Mouse (Mus musculus) heart, adult 2 months (tissue): ENCODE data around the gene Pax7.

Experiments
- CTCF ChIP-seq: fragments of 200-600 bp; IDR thresholded peaks from 2 replicates; pipeline ENCODE4 v1.8.1; 2022; ENCODE audit warnings: antibody characterized with exemption, mild to moderate bottlenecking, moderate library complexity
- EP300 ChIP-seq: fragments of 200-500 bp; IDR thresholded peaks from 2 replicates; pipeline ENCODE4 v1.6.1; 2011; ENCODE audit warnings: low read depth, low read length, control low read depth; ENCODE audit not compliant: insufficient read depth
- POLR2A ChIP-seq: fragments of 200-500 bp; IDR thresholded peaks from 2 replicates; pipeline ENCODE4 v1.6.1; 2011; ENCODE audit warnings: mild to moderate bottlenecking, low read depth, low read length, control low read depth; ENCODE audit not compliant: insufficient read depth

DNA sequence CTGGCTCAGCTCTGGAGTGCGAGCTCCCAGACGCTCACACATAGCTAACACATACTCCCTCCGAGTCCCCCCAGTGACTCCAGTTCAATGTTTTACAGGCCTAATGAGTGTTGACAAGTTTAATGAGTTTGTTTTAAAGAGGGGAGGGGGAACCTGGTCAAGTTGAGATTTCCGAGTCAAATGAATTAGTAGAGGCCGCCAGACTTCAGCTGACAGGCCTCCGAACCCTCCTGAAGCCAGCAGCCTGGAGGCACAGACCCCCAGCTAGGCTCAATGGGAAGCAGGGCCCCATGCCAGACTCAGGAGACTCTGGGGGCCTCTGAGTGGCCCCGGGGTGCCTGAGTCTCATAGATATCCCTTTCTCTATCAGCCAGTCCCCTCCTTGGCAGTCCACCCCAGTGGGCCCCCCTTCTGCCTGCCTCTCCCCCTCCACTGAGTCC, 23.9 kb downstream of the Pax7 start:
- no peak for TF ChIP-seq CTCF
- no peak for TF ChIP-seq EP300
- TF ChIP-seq POLR2A: no peak
